Mouse (Mus musculus) fibroblast of lung, adult 2 months (primary cell): ENCODE measurements around the gene Lbx2.

Source experiments
- DNase-seq: peaks from one replicate; pipeline ENCODE4 v3.0.0-alpha.2; 2011; ENCODE audit warnings: low read depth

Gene Lbx2

GRCm38 (mm10) chr6:83132176-83132919 lies 46.2 kb downstream of the Lbx2 start:
- no peak for DNase-seq

DNA sequence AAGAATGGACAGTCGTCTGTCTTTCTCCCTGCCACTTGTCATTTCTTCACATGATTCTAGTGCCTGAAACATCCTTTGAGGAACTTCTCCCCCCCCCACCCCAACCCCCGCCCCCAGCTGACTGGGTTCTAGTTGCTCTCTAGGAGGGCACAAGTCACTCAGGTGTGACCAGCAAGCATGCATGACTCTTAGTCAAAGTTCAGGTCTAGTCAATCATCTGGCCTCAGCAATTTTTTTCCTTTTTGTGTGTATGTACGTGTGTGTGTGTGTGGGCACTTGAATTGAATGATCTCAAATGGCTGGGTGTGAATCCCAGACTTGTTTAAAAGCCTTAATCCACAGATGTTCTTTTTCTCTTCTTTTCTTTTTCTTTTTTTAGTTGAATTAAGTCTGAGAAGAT lies 48.1 kb downstream of the Lbx2 start:
- no peak for DNase-seq

- DNase-seq = no peak
Observed at GRCm38 (mm10) chr6:83134951-83135513, 48.9 kb downstream of the Lbx2 start, which contains the start of gene Rtkn. Rtkn (plus strand) TSS chr6:83135463.

DNA sequence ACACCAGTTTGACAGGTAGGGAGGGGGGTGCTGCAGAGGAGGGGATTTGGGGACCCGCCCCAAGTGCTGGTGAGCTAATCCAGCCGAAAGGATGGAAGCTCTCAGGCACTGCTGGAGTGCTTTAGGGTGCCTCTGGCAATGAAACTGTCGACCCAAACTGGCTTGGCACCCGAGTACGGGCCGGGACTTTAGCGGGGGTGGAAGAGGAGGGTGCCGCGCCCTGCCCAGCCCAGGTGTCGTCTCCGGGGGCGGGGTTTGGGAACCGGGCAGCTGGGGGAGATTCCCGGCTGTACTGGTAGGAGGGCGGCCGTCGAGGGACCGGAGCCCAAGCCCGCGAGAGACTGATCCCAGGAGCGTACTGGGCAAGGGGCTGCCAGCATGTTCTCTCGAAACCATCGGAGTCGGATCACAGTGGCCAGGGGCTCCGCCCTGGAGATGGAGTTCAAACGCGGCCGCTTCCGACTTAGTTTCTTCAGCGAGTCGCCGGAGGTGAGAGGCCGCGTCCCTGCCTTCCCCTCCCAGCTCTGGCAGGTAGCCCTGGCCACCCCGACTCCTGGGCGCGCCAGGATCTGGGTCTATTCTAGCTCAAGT lies 49.5 kb downstream of the Lbx2 start:
- DNase-seq = no peak

- DNase-seq = peak; percentile 41
Observed at GRCm38 (mm10) chr6:83136291-83136880, 50.2 kb downstream of the Lbx2 start.

DNA sequence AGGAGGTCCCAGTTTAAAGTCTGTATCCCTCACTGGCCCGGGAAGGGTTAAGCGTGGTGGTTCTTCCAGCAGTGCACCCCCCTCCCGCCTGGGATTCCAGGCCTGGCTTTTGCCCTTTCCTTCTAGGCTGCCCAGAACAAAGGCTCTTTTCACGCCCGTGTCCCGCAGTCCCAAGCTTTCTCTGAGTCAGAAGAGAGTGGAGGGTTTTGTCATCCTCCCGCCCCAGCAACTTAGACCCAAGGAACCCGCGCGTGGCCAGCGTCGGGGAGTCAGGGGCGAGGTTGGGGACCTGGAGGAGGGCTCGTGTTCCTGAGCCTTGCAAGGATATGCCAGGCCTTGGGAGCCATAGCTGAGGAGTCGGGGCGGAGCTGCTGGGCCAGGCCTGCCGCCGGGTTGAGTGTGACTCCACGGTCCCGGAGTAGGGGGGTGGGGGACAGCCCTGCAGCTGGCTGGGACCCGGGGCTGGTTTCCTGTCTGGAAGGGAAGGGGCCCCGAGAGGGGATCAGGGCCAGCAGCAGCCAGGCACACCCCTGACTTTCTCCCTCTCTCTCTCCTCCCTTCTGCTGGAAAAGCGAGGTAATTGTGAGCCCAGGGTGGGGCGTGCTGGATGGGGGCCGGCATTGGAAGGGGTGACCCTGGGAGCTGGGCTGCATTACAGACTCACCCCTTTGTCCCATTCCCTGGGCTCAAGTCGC lies 50.9 kb downstream of the Lbx2 start:
- peak; percentile 71 for DNase-seq

- peak; percentile 88 for DNase-seq
Observed at GRCm38 (mm10) chr6:83137576-83137950, 51.4 kb downstream of the Lbx2 start.
